Mouse (Mus musculus): ENCODE results near the gene Mga.

Mga gene

GRCm38 (mm10) chr2:119897090-119897732, at the start of gene Mga:
Mga (plus strand) TSS chr2:119897228.
- peak; percentile 99 for DNase-seq (ENCODE audit: low read depth, low spot score)

GRCm38 (mm10) chr2:119853811-119854210, 43.2 kb upstream of the Mga start:
- no peak for DNase-seq (ENCODE audit: low read depth, low spot score)

GRCm38 (mm10) chr2:119855310-119855850, 41.6 kb upstream of the Mga start:
- DNase-seq (ENCODE audit: low read depth, low spot score), result no peak

- DNase-seq (ENCODE audit: low read depth, low spot score), result no peak
Measured at GRCm38 (mm10) chr2:119857341-119857740, 39.7 kb upstream of the Mga start.

- DNase-seq (ENCODE audit: low read depth, low spot score), result no peak
Measured at GRCm38 (mm10) chr2:119864484-119864883, 32.5 kb upstream of the Mga start.

- peak; percentile 71 for DNase-seq (ENCODE audit: low read depth, low spot score)
Measured at GRCm38 (mm10) chr2:119872371-119873104, 24.5 kb upstream of the Mga start.

GRCm38 (mm10) chr2:119873105-119873464, 23.9 kb upstream of the Mga start:
- peak; percentile 88 for DNase-seq (ENCODE audit: low read depth, low spot score)

- DNase-seq (ENCODE audit: low read depth, low spot score), result no peak
Measured at GRCm38 (mm10) chr2:119875981-119876380, 21.0 kb upstream of the Mga start.

- no peak for DNase-seq (ENCODE audit: low read depth, low spot score)
Measured at GRCm38 (mm10) chr2:119887201-119887600, 9.8 kb upstream of the Mga start.

- DNase-seq (ENCODE audit: low read depth, low spot score), result no peak
Measured at GRCm38 (mm10) chr2:119896553-119897089, 407 bp upstream of the Mga start.

- DNase-seq (ENCODE audit: low read depth, low spot score), result peak; percentile 63
Measured at GRCm38 (mm10) chr2:119898141-119898594, 1.1 kb downstream of the Mga start.

GRCm38 (mm10) chr2:119916007-119916406, 19.0 kb downstream of the Mga start:
- DNase-seq (ENCODE audit: low read depth, low spot score), result no peak

- no peak for DNase-seq (ENCODE audit: low read depth, low spot score)
Measured at GRCm38 (mm10) chr2:119917631-119918369, 20.8 kb downstream of the Mga start.

GRCm38 (mm10) chr2:119970571-119970970, 73.5 kb downstream of the Mga start:
- DNase-seq (ENCODE audit: low read depth, low spot score), result peak; percentile 48

GRCm38 (mm10) chr2:119971316-119971715, 74.3 kb downstream of the Mga start:
- no peak for DNase-seq (ENCODE audit: low read depth, low spot score)

- peak; percentile 97 for DNase-seq (ENCODE audit: low read depth, low spot score)
Measured at GRCm38 (mm10) chr2:119971837-119972536, 75.0 kb downstream of the Mga start.

- DNase-seq (ENCODE audit: low read depth, low spot score), result no peak
Measured at GRCm38 (mm10) chr2:119972537-119972879, 75.5 kb downstream of the Mga start, which contains the start of gene Mapkbp1. Mapkbp1 (plus strand) TSS chr2:119972699.

- no peak for DNase-seq (ENCODE audit: low read depth, low spot score)
Measured at GRCm38 (mm10) chr2:119980343-119980986, 83.4 kb downstream of the Mga start.

- DNase-seq (ENCODE audit: low read depth, low spot score), result no peak
Measured at GRCm38 (mm10) chr2:119981631-119982030, 84.6 kb downstream of the Mga start.

GRCm38 (mm10) chr2:119985871-119986270, 88.8 kb downstream of the Mga start:
- no peak for DNase-seq (ENCODE audit: low read depth, low spot score)

- DNase-seq (ENCODE audit: low read depth, low spot score), result no peak
Measured at GRCm38 (mm10) chr2:119986369-119986768, 89.3 kb downstream of the Mga start.
